ENCODE assay signal across 26 mouse cellular contexts in genomic region chr12:86330684-86331083, GRCm38 (mm10). TPM values are rescaled to one million over a fixed set of nuclear protein-coding genes. Genes with fewer than 3 reads are reported as not detected.
DNase-seq lines count a peak whose midpoint lies in the region; ATAC-seq and TF ChIP-seq lines count a peak whose summit lies in the region.
"Had no signal": no experiment of that assay in that cellular context is flagged by ENCODE, and none has a peak within 500 bp of the region (broad histone marks: within the 10 kb centered on the region; RNA-seq: fewer than 3 reads in every experiment).

No protein-coding gene starts in this region.

- H3K27ac ChIP-seq in forebrain, embryonic 14.5 days (ENCODE audit: low read depth, low read length): no peak overlapping the region
- H3K27ac ChIP-seq in forebrain, embryonic 11.5 days (ENCODE audit: low read depth, low read length): no peak overlapping the region
- no peak overlapping the region for H3K27ac ChIP-seq in forebrain, postnatal 0 days (ENCODE audit: low read depth, low read length)
- H3K27ac ChIP-seq in neural tube, embryonic 14.5 days (ENCODE audit: low read depth, low read length): no peak overlapping the region
- H3K27ac ChIP-seq: embryonic facial prominence, embryonic 13.5 days; gastrocnemius, adult 2 months; heart, embryonic 15.5 days; liver, embryonic 13.5 days had no signal

- intact Hi-C loops in left cerebral cortex, postnatal 25 days (cut with DNase I): loop anchor here (10.0 kb wide), 1 partner anchor 284 kb away; no protein-coding TSS in a partner anchor
- intact Hi-C loops in left cerebral cortex, postnatal 4 days (cut with DNase I): no loop called here

- peak; percentile 16 for DNase-seq in forebrain, embryonic 14.5 days (ENCODE audit: low spot score)
- no peak for DNase-seq in forebrain, embryonic 11.5 days (ENCODE audit: low spot score)
- DNase-seq in left cerebral cortex, postnatal 25 days (ENCODE audit: low spot score in 2 of 2): peak; percentile 5 to 14
- DNase-seq in left cerebral cortex, postnatal 4 days: no peak
- DNase-seq in forebrain, postnatal 0 days: peak; percentile 14
- DNase-seq in thymus, postnatal 14 days: no peak
- DNase-seq in layer of hippocampus, adult 9-11 months: no peak
- DNase-seq: adrenal gland, postnatal 14 days; cerebellum, adult 8-10 months; cerebellum, postnatal 36 days; embryo, embryonic 11 days; gastrocnemius, adult 2 months; heart, postnatal 36 days; kidney, adult 8-10 months; kidney, postnatal 14 days; liver, embryonic 13.5 days; lung, adult 2 months; lung, postnatal 14 days; spleen, adult 18-20 months; thymus, postnatal 25 days had no signal

- no peaks in the 10 kb centered on the region for H3K9me3 ChIP-seq in forebrain, embryonic 14.5 days (replicated peaks; ENCODE audit: control insufficient read depth, low read length)
- H3K9me3 ChIP-seq in forebrain, embryonic 11.5 days (ENCODE audit: control insufficient read depth, low read length): no peaks in the 10 kb centered on the region
- no peaks in the 10 kb centered on the region for H3K9me3 ChIP-seq in forebrain, postnatal 0 days (ENCODE audit: low read length)
- H3K9me3 ChIP-seq in neural tube, embryonic 14.5 days (ENCODE audit: control insufficient read depth, low read length): no peaks in the 10 kb centered on the region
- H3K9me3 ChIP-seq: embryonic facial prominence, embryonic 13.5 days; heart, embryonic 15.5 days; liver, embryonic 13.5 days had no signal

- no peaks in the 10 kb centered on the region for H3K36me3 ChIP-seq in forebrain, embryonic 14.5 days (ENCODE audit: control insufficient read depth, insufficient read depth, low read length)
- H3K36me3 ChIP-seq in forebrain, embryonic 11.5 days (ENCODE audit: control insufficient read depth, insufficient read depth, low read length): no peaks in the 10 kb centered on the region
- no peaks in the 10 kb centered on the region for H3K36me3 ChIP-seq in forebrain, postnatal 0 days (ENCODE audit: insufficient read depth)
- H3K36me3 ChIP-seq in neural tube, embryonic 14.5 days (ENCODE audit: control insufficient read depth, insufficient read depth, low read length): no peaks in the 10 kb centered on the region
- H3K36me3 ChIP-seq: embryonic facial prominence, embryonic 13.5 days; heart, embryonic 15.5 days; liver, embryonic 13.5 days had no signal

- no peaks in the 10 kb centered on the region for H3K4me1 ChIP-seq in forebrain, embryonic 14.5 days (ENCODE audit: control insufficient read depth, insufficient read depth, low read length)
- H3K4me1 ChIP-seq in forebrain, embryonic 11.5 days (replicated peaks; ENCODE audit: control insufficient read depth, insufficient read depth, low read length): no peaks in the 10 kb centered on the region
- no peaks in the 10 kb centered on the region for H3K4me1 ChIP-seq in forebrain, postnatal 0 days (ENCODE audit: insufficient read depth)
- peaks cover 9% of the 10 kb centered on the region; the same call in 1 of the 2 replicates for H3K4me1 ChIP-seq in neural tube, embryonic 14.5 days (ENCODE audit: control insufficient read depth, insufficient read depth, low read length)
- H3K4me1 ChIP-seq: heart, embryonic 15.5 days; liver, embryonic 13.5 days had no signal

- H3K27me3 ChIP-seq in forebrain, embryonic 14.5 days (replicated peaks; ENCODE audit: control insufficient read depth, insufficient read depth, low read length): no peaks in the 10 kb centered on the region
- H3K27me3 ChIP-seq in forebrain, embryonic 11.5 days (ENCODE audit: control insufficient read depth, insufficient read depth, low read length): no peaks in the 10 kb centered on the region
- no peaks in the 10 kb centered on the region for H3K27me3 ChIP-seq in forebrain, postnatal 0 days (ENCODE audit: insufficient read depth, low read length)
- no peaks in the 10 kb centered on the region for H3K27me3 ChIP-seq in neural tube, embryonic 14.5 days (ENCODE audit: control insufficient read depth, insufficient read depth, low read length)
- H3K27me3 ChIP-seq: embryonic facial prominence, embryonic 13.5 days; heart, embryonic 15.5 days; liver, embryonic 13.5 days had no signal

- 0 out of 2 replicates have a peak, but pooled peaks have one; percentile 37 for ATAC-seq in forebrain, embryonic 14.5 days
- ATAC-seq in forebrain, embryonic 11.5 days (replicated peaks; ENCODE audit: low FRiP score): no peak
- ATAC-seq in forebrain, postnatal 0 days: peak; percentile 34
- ATAC-seq in neural tube, embryonic 14.5 days (ENCODE audit: low read depth): peak; percentile 76; the same call in 1 of the 2 replicates
- ATAC-seq: CD4-positive, CD25-positive, alpha-beta regulatory T cell, adult 4 months had no signal

- no peak overlapping the region for H3K9ac ChIP-seq in forebrain, embryonic 14.5 days (ENCODE audit: low read length)
- H3K9ac ChIP-seq in forebrain, embryonic 11.5 days (ENCODE audit: low read length): no peak overlapping the region
- no peak overlapping the region for H3K9ac ChIP-seq in forebrain, postnatal 0 days
- H3K9ac ChIP-seq in neural tube, embryonic 14.5 days (replicated peaks; ENCODE audit: low read depth, low read length): no peak overlapping the region
- H3K9ac ChIP-seq: embryonic facial prominence, embryonic 13.5 days; heart, embryonic 15.5 days; liver, embryonic 13.5 days had no signal

- H3K4me3 ChIP-seq in forebrain, embryonic 14.5 days (ENCODE audit: low read depth, low read length): no peak overlapping the region
- H3K4me3 ChIP-seq in forebrain, embryonic 11.5 days (ENCODE audit: low read depth, low read length): no peak overlapping the region
- H3K4me3 ChIP-seq in forebrain, postnatal 0 days (ENCODE audit: low read depth, low read length): no peak overlapping the region
- no peak overlapping the region for H3K4me3 ChIP-seq in neural tube, embryonic 14.5 days (ENCODE audit: low read depth, low read length)
- H3K4me3 ChIP-seq: embryonic facial prominence, embryonic 13.5 days; erythroblast, embryonic 14.5 days; gastrocnemius, adult 2 months; heart, embryonic 15.5 days; liver, embryonic 13.5 days had no signal

- WGBS in forebrain, embryonic 14.5 days: 74% methylated on average over 9 of the region's 9 CpGs
- 83% methylated on average over 9 of the region's 9 CpGs for WGBS in forebrain, embryonic 11.5 days
- 53% methylated on average over 9 of the region's 9 CpGs for WGBS in forebrain, postnatal 0 days
- WGBS in neural tube, embryonic 14.5 days: 37% methylated on average over 9 of the region's 9 CpGs

- no peak overlapping the region for H3K4me2 ChIP-seq in forebrain, embryonic 14.5 days (ENCODE audit: low read length)
- no peak overlapping the region for H3K4me2 ChIP-seq in forebrain, embryonic 11.5 days (ENCODE audit: low read depth, low read length, severe bottlenecking)
- H3K4me2 ChIP-seq in forebrain, postnatal 0 days (ENCODE audit: low read depth): no peak overlapping the region
- H3K4me2 ChIP-seq in neural tube, embryonic 14.5 days (ENCODE audit: low read depth, low read length): peak overlapping the region; percentile 18; the same call in 1 of the 2 replicates
- H3K4me2 ChIP-seq: embryonic facial prominence, embryonic 13.5 days; heart, embryonic 15.5 days; liver, embryonic 13.5 days had no signal

- no peak for TF ChIP-seq CTCF in forebrain, postnatal 0 days (IDR thresholded peaks at IDR 0.05; ENCODE audit: low read depth)

RNA-seq across cellular contexts. Expression of gene Esrrb, which starts 30.2 kb away (rescaled TPM):
- polyA plus RNA-seq in forebrain, embryonic 14.5 days (2014; fragmentation: Nextera tagmentation; extraction: Ambion mirVana): 0.32 and 0.43 TPM in 2 replicates
- 0.13 TPM in 1 of 2 replicates, not detected in the other for polyA plus RNA-seq in forebrain, embryonic 11.5 days (2014; fragmentation: Nextera tagmentation; extraction: Ambion mirVana)
- total RNA-seq in left cerebral cortex, postnatal 25 days (2021): 1 to 10 TPM; 1.4 to 1.7 TPM
- total RNA-seq in left cerebral cortex, postnatal 4 days (2021): under 1 TPM; 0.08 to 0.70 TPM
- 0.62 and 0.86 TPM in 2 replicates for total RNA-seq in forebrain, postnatal 0 days (2014; rRNA removed)
- polyA plus RNA-seq in forebrain, postnatal 0 days (2015; fragmentation: Nextera tagmentation; extraction: Ambion mirVana): 0.24 and 0.48 TPM in 2 replicates
- 2.7 and 3.7 TPM in 2 replicates for polyA plus RNA-seq in neural tube, embryonic 14.5 days (2014; fragmentation: Nextera tagmentation; extraction: Ambion mirVana)
- total RNA-seq: megakaryocyte progenitor cell, adult 5-6 weeks had no signal
- polyA plus RNA-seq: CD4-positive, CD25-positive, alpha-beta regulatory T cell, adult 4 months; erythroblast, embryonic 14.5 days; liver, embryonic 13.5 days had no signal

Comparison
In these comparisons a context has a peak if more than half of its experiments do, and no peak if none do; other contexts are left out.
1. DNase-seq: peak in forebrain, embryonic 14.5 days (single experiment), left cerebral cortex, postnatal 25 days (2 of 2) and forebrain, postnatal 0 days (single experiment); none in forebrain, embryonic 11.5 days (single experiment), left cerebral cortex, postnatal 4 days (single experiment), thymus, postnatal 14 days (single experiment) and layer of hippocampus, adult 9-11 months (single experiment).